ENCODE assay signal across 10 mouse cellular contexts in the genomic region with DNA sequence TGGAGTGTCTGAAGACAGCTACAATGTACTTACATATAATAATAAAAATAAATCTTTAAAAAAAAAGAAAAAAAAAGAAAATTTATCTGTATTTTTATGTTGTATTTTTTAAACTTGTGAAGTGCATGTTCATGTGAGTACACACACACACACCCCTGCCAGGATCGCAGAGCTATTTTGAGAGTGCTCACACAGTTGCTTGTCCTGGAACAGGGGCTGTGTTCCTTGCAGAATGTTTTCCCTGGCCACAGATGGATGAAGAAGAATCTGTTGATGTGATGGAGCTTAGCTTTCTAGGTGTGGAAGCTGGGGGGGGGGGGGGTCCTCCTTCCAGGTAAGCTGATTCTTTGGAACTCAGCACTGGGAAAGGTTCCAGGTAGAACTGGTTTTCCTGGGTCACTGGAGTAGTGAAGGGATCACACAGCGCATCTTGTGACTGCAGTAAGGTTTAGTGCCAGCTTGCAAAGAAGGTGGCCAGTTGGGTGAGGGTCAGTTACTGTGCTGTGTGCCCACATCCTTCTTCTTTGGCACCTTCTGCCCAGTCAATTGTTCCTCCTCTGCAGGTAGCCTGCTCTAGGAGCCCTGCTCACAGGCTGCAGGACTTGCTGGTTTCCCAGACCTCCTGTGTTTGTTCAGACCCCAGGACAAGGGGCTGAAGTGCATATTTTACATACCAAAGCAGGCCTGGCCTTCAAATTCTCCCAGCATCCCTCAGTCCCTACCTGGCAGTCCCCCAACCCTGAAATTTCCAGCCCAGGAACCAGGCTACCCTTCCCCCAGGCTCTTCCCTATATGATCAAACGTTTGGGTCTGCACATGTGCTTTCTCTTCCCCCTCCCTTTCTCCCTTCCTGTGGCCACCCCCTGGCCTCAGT. TPM values are rescaled to one million over a fixed set of nuclear protein-coding genes. Genes with fewer than 3 reads are reported as not detected.
DNase-seq lines count a peak whose midpoint lies in the region; ATAC-seq and TF ChIP-seq lines count a peak whose summit lies in the region.
"Had no signal": no experiment of that assay in that cellular context is flagged by ENCODE, and none has a peak within 500 bp of the region (broad histone marks: within the 10 kb centered on the region; RNA-seq: fewer than 3 reads in every experiment).

No protein-coding gene starts in this region.

- H3K9me3 ChIP-seq in heart, embryonic 16.5 days (replicated peaks; ENCODE audit: control insufficient read depth, low read length): no peaks in the 10 kb centered on the region
- H3K9me3 ChIP-seq in kidney, embryonic 14.5 days (ENCODE audit: control insufficient read depth, low read length): no peaks in the 10 kb centered on the region
- no peaks in the 10 kb centered on the region for H3K9me3 ChIP-seq in neural tube, embryonic 15.5 days (replicated peaks)

- 40% methylated on average over 3 of the region's 3 CpGs for WGBS in heart, embryonic 16.5 days
- WGBS in kidney, embryonic 14.5 days: 51% methylated on average over 3 of the region's 3 CpGs
- 66% methylated on average over 3 of the region's 3 CpGs for whole genome bisulfite sequencing in neural tube, embryonic 15.5 days

- 0 out of 2 replicates have a peak overlapping the region, but pooled peaks have one; percentile 11 for H3K4me2 ChIP-seq in heart, embryonic 16.5 days (ENCODE audit: low read depth, low read length)
- H3K4me2 ChIP-seq in kidney, embryonic 14.5 days (replicated peaks; ENCODE audit: low read depth, low read length): no peak overlapping the region
- no peak overlapping the region for H3K4me2 ChIP-seq in neural tube, embryonic 15.5 days

- peak overlapping the region; percentile 65; the same call in 1 of the 2 replicates for H3K27ac ChIP-seq in layer of hippocampus, adult 2 months
- peak overlapping the region; percentile 58 for H3K27ac ChIP-seq in heart, embryonic 16.5 days (ENCODE audit: low read length)
- peak overlapping the region; percentile 56 for H3K27ac ChIP-seq in kidney, embryonic 14.5 days (ENCODE audit: low read depth, low read length)
- peak overlapping the region; percentile 43 for H3K27ac ChIP-seq in neural tube, embryonic 15.5 days (replicated peaks)

- peak; percentile 29; the same call in 1 of the 2 replicates for ATAC-seq in heart, embryonic 16.5 days (replicated peaks; ENCODE audit: extremely low read depth, insufficient read depth, low FRiP score)
- no peak for ATAC-seq in kidney, embryonic 14.5 days (ENCODE audit: low FRiP score, low TSS enrichment)
- ATAC-seq in neural tube, embryonic 15.5 days (ENCODE audit: low FRiP score): no peak

- no peak; the same call in 1 of the 2 replicates for TF ChIP-seq CTCF in layer of hippocampus, adult 2 months (conservative IDR thresholded peaks at IDR 0.05)

- H3K9ac ChIP-seq in heart, embryonic 16.5 days (ENCODE audit: low read length): 0 out of 2 replicates have a peak overlapping the region, but pooled peaks have one; percentile 30
- no peak overlapping the region for H3K9ac ChIP-seq in kidney, embryonic 14.5 days (ENCODE audit: low read depth, low read length)
- no peak overlapping the region for H3K9ac ChIP-seq in neural tube, embryonic 15.5 days (replicated peaks)

- no peaks in the 10 kb centered on the region for H3K27me3 ChIP-seq in heart, embryonic 16.5 days (ENCODE audit: control insufficient read depth, insufficient read depth, low read length)
- H3K27me3 ChIP-seq in kidney, embryonic 14.5 days (ENCODE audit: control insufficient read depth, insufficient read depth, low read length): no peaks in the 10 kb centered on the region
- H3K27me3 ChIP-seq in neural tube, embryonic 15.5 days (replicated peaks): no peaks in the 10 kb centered on the region

- H3K4me3 ChIP-seq in layer of hippocampus, adult 2 months: no peak overlapping the region
- no peak overlapping the region for H3K4me3 ChIP-seq in heart, embryonic 16.5 days (ENCODE audit: low read length)
- H3K4me3 ChIP-seq in kidney, embryonic 14.5 days (ENCODE audit: low read length): no peak overlapping the region
- no peak overlapping the region for H3K4me3 ChIP-seq in neural tube, embryonic 15.5 days (replicated peaks)

- H3K36me3 ChIP-seq in heart, embryonic 16.5 days (ENCODE audit: control insufficient read depth, insufficient read depth): no peaks in the 10 kb centered on the region
- peaks cover 2% of the 10 kb centered on the region; the same call in 1 of the 2 replicates for H3K36me3 ChIP-seq in kidney, embryonic 14.5 days (ENCODE audit: control insufficient read depth, insufficient read depth, low read length)
- no peaks in the 10 kb centered on the region for H3K36me3 ChIP-seq in neural tube, embryonic 15.5 days

- H3K4me1 ChIP-seq in heart, embryonic 16.5 days (ENCODE audit: control insufficient read depth, insufficient read depth, low read length): peaks cover 36% of the 10 kb centered on the region
- peaks cover 23% of the 10 kb centered on the region for H3K4me1 ChIP-seq in kidney, embryonic 14.5 days (ENCODE audit: control insufficient read depth, insufficient read depth, low read length)
- peaks cover 50% of the 10 kb centered on the region for H3K4me1 ChIP-seq in neural tube, embryonic 15.5 days

- no peak for DNase-seq in layer of hippocampus, adult 2 months (ENCODE audit: low spot score in 2 of 2)
- no peak for DNase-seq in layer of hippocampus, adult 18-20 months (ENCODE audit: low spot score in 2 of 2)
- DNase-seq in spleen, postnatal 4 days (ENCODE audit: low spot score in 2 of 2): no peak
- no peak for DNase-seq in urinary bladder, postnatal 25 days (ENCODE audit: low spot score)
- no peak for DNase-seq in left cerebral cortex, adult 9 months (ENCODE audit: low spot score in 2 of 2)

RNA-seq across cellular contexts. Expression of a gene that starts 52.6 kb away (rescaled TPM):
- total RNA-seq in layer of hippocampus, adult 2 months (2021): 10 to 100 TPM; 39.7 to 40.1 TPM
- 10 to 100 TPM; 37.8 to 39.3 TPM for total RNA-seq in layer of hippocampus, adult 18-20 months (2021)
- polyA plus RNA-seq in heart, embryonic 16.5 days (2015; fragmentation: Nextera tagmentation; extraction: Ambion mirVana): 0.10 TPM in 1 of 2 replicates, not detected in the other
- polyA plus RNA-seq in kidney, embryonic 14.5 days (2014; fragmentation: Nextera tagmentation; extraction: Ambion mirVana): not detected in 2 replicates
- 37.9 and 47.8 TPM in 2 replicates for polyA plus RNA-seq in neural tube, embryonic 15.5 days (2015; fragmentation: Nextera tagmentation; extraction: Ambion mirVana)
- total RNA-seq: MEL had no signal
- polyA plus RNA-seq: liver, embryonic 16.5 days had no signal

Comparison
In these comparisons a context has a peak if more than half of its experiments do, and no peak if none do; other contexts are left out.
1. RNA of a gene that starts 52.6 kb away (polyA plus RNA-seq): 37.9 to 47.8 TPM in neural tube, embryonic 15.5 days; not detected in kidney, embryonic 14.5 days and 0.10 TPM in heart, embryonic 16.5 days; every median in the first group is over 10 times any median in the second.
2. Peak in every context shown above with its lines, with median percentiles within 50 percentile points of each other: H3K27ac ChIP-seq.